Mouse (Mus musculus): Measurements from ENCODE around the gene Stra6.

DNA sequence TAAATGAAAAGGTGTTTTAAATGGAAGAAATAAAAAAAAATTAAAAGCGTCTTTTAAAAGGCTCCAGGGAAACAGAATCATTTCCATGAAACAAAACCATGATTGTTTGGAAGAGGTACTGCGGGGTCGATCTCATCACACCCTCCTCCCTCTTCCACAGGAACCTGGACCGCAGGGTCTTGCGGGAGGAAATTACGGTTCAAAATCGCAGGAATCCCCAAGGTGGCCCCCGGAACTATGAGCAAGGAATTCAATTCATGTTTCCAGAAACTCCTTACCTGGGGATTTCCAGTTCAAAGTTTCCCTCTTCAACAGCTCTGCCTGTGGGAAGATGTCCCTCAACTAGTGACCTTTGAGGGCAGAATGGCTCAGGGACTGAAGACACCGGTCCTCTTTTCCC, 50.4 kb downstream of the Stra6 start:
- no peak for TF ChIP-seq CTCF (IDR thresholded peaks at IDR 0.05; ENCODE audit: borderline replicate concordance, insufficient read depth, low read length)
- no peak for TF ChIP-seq POLR2A (IDR thresholded peaks at IDR 0.05; ENCODE audit: low read depth, low read length)
